Mouse (Mus musculus) induced T-regulatory cell, adult 2 months (primary cell): ENCODE results near the gene Rc3h1.
A peak's percentile ranks its signal among the peaks of the same experiment; 100 is the strongest.
"Not testable (repeated sequence)": the region's sequence is repeated elsewhere in the genome, so short reads cannot be mapped to it uniquely, and the experiment has no call there.

ENCODE experiments used
- DNase-seq: peaks from one replicate; pipeline ENCODE4 v3.0.0-alpha.2; 2012; ENCODE audit warnings: low read depth

Rc3h1 gene

GRCm38 (mm10) chr1:160906057-160906557, at the start of gene Rc3h1:
TSS of gene Rc3h1 (plus strand) at chr1:160906418.
- peak; percentile 98 for DNase-seq

GRCm38 (mm10) chr1:160858132-160858531, 48.1 kb upstream of the Rc3h1 start:
- DNase-seq, result no peak

GRCm38 (mm10) chr1:160859874-160860273, 46.3 kb upstream of the Rc3h1 start:
- DNase-seq, result not testable (repeated sequence)

GRCm38 (mm10) chr1:160861142-160861541, 45.1 kb upstream of the Rc3h1 start:
- DNase-seq, result no peak

GRCm38 (mm10) chr1:160861632-160862031, 44.6 kb upstream of the Rc3h1 start:
- no peak for DNase-seq

- DNase-seq, result peak; percentile 74
Observed at GRCm38 (mm10) chr1:160863027-160863426, 43.2 kb upstream of the Rc3h1 start.

GRCm38 (mm10) chr1:160874757-160875156, 31.5 kb upstream of the Rc3h1 start:
- DNase-seq, result no peak

- DNase-seq, result no peak
Observed at GRCm38 (mm10) chr1:160876968-160877367, 29.2 kb upstream of the Rc3h1 start.

- DNase-seq, result no peak
Observed at GRCm38 (mm10) chr1:160878485-160878884, 27.7 kb upstream of the Rc3h1 start.

- not testable (repeated sequence) for DNase-seq
Observed at GRCm38 (mm10) chr1:160881378-160881777, 24.8 kb upstream of the Rc3h1 start.

GRCm38 (mm10) chr1:160881968-160882367, 24.2 kb upstream of the Rc3h1 start:
- DNase-seq, result no peak

GRCm38 (mm10) chr1:160884273-160884672, 21.9 kb upstream of the Rc3h1 start:
- no peak for DNase-seq

- no peak for DNase-seq
Observed at GRCm38 (mm10) chr1:160884993-160885392, 21.2 kb upstream of the Rc3h1 start.

- no peak for DNase-seq
Observed at GRCm38 (mm10) chr1:160899701-160900100, 6.5 kb upstream of the Rc3h1 start.

GRCm38 (mm10) chr1:160904047-160904446, 2.2 kb upstream of the Rc3h1 start:
- DNase-seq, result no peak

GRCm38 (mm10) chr1:160906558-160907481, 602 bp downstream of the Rc3h1 start:
- peak; percentile 63 for DNase-seq

- no peak for DNase-seq
Observed at GRCm38 (mm10) chr1:160910176-160910575, 4.0 kb downstream of the Rc3h1 start.

- DNase-seq, result no peak
Observed at GRCm38 (mm10) chr1:160910812-160911211, 4.6 kb downstream of the Rc3h1 start.

GRCm38 (mm10) chr1:160919383-160919782, 13.2 kb downstream of the Rc3h1 start:
- DNase-seq, result no peak

GRCm38 (mm10) chr1:160921938-160922337, 15.7 kb downstream of the Rc3h1 start:
- DNase-seq, result peak; percentile 53

- DNase-seq, result no peak
Observed at GRCm38 (mm10) chr1:160931320-160931719, 25.1 kb downstream of the Rc3h1 start.

GRCm38 (mm10) chr1:160933896-160934482, 27.8 kb downstream of the Rc3h1 start:
- DNase-seq, result peak; percentile 67

GRCm38 (mm10) chr1:160935551-160935950, 29.3 kb downstream of the Rc3h1 start:
- DNase-seq, result no peak
